8 mouse cellular contexts compared by ENCODE assay signal in the genomic region with DNA sequence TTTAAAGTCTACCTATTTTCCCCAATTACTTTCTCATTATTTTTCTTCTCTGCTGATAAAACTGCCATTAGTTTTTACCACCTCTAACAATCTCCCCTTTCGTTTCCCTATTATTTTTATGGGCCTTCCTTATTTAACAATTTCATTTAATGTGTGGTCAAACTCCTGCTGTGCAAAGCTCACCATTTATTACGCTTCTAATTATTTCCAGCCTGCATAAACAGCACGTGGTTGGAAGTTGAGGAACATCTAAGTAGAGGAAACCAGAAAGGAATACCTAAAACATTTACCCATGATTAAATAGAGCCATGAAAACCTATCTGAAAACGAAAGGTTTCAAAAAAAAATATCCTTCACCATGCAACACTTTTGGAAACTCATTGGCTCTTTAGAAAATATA.
"Had no signal": no experiment of that assay in that cellular context is flagged by ENCODE, and none has a peak within 500 bp of the region (broad histone marks: within the 10 kb centered on the region; RNA-seq: fewer than 3 reads in every experiment).

No protein-coding gene starts in this region.

- ATAC-seq: midbrain, embryonic 13.5 days had no signal

- DNase-seq: kidney, adult 9 months; kidney, postnatal 36 days; lung, adult 18-20 months; right cerebral cortex, postnatal 14 days; thymus, postnatal 4 days had no signal

- H3K4me2 ChIP-seq: midbrain, embryonic 13.5 days had no signal

- H3K4me3 ChIP-seq: midbrain, embryonic 13.5 days had no signal

- H3K9ac ChIP-seq: liver, embryonic 14.5 days; midbrain, embryonic 13.5 days had no signal

- H3K27me3 ChIP-seq: midbrain, embryonic 13.5 days had no signal

- H3K9me3 ChIP-seq: midbrain, embryonic 13.5 days had no signal

- H3K27ac ChIP-seq: kidney, postnatal 0 days; liver, embryonic 14.5 days; midbrain, embryonic 13.5 days had no signal

- H3K4me1 ChIP-seq: midbrain, embryonic 13.5 days had no signal

- H3K36me3 ChIP-seq: midbrain, embryonic 13.5 days had no signal
